Mouse (Mus musculus) lung, postnatal 36 days (tissue): ENCODE data around the gene Mcub.

ENCODE experiments used
- DNase-seq: peaks from one replicate; pipeline ENCODE4 v3.0.0; 2022; ENCODE audit warnings: mixed read lengths

Gene Mcub

DNA sequence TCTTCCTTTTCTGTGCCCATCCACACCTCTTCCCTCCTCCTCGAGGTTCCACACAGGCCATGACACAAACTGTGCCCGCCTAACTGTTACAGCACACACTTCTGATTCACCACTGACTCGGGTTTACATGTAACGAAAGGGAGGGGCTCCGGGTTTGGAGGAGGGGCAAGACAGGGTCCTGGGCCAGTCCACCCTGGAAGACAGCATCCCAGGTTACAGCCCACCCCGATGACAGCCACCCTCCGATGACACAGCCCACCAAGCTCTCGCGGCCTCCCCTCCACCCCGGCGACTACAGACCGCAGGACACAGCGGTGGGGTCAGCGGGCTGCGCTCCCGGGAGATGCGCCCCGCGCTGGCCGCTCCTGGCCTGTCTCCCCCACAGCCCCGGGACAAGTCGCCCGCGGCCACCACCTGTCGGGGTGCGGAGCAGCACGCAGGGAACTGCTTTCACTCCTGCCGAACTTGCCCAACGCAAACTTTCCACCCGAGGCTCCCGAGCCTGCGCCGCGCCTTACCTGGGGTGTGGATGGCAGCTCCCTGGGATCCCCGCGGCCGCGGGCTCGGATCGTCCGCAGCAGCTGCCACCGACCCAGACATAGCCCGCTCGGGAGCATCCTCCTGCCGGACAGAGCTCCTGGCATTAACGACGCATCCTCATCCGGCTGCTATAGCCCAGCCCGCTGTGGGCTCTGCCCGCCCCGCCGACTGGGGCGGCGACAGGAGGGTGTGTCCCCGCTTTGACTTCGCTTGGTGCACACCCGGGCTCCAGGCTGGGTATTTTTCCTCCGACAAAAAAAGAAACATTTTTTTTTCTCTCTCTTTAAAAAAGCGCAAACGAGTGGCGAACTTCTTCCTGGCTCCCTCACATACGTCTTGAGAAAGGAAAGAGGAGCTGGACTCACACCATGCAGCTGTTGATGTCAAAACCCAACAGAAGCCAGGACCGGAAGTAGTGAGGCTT, at the start of gene Mcub:
Mcub (minus strand) TSS at position 775 of the 964 bp plus-strand sequence.
- peak; percentile 66 for DNase-seq

DNA sequence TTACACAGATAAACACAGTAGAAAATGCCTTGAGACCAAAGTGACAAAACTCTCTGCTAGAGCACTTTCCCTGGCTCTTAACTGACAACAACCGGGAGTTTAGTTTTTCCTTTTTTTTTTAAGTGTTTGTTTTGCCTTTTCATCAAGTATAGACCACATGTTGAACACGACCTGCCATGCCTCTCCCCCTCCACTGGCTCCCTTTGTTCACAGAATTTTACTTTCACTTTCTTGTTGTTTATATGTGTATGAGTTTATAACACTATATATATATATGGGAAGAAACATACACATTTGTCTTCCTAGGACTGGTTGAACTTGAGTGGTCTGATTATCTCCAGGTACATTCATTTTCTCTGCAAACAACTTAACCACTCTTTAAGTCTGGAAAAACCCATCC, 42.9 kb upstream of the Mcub start:
- no peak for DNase-seq

DNA sequence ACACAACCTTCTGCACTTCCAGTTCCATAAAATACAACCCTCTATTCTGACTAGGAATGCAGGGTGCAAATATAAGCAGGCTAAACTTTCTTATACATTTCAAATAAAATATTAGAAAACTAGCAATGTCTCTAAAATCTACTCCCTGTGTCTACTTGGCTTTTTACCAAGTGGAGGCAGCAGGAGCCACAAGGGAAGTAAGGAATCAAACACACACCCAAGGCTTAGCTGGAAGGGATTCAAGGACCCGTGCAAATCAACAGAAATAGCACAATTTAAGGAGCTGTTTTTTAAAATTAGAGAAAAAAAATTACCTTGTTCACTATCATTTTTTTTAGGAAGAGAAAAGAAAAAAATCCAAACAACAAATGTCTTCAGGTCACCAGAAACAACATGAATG, 41.2 kb upstream of the Mcub start:
- DNase-seq, result no peak

DNA sequence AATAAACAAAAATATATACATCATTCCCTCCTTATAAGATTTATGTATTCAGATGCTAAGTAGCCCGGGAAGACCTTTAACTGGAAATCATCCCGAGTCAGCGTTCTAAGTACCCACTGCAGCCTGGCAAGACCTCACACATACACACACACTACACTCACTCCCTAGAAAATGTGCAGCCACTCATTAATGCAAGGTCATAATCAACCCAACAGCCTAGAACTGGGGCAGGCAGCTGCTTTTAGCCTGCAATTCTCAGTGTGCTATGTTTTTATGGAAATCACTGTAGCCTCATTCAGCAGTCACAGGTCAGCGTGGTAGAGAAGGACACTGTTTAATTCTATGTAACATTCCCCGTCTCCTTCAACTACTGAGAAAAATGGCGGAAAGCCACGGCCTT, 36.1 kb upstream of the Mcub start:
- DNase-seq, result no peak

DNA sequence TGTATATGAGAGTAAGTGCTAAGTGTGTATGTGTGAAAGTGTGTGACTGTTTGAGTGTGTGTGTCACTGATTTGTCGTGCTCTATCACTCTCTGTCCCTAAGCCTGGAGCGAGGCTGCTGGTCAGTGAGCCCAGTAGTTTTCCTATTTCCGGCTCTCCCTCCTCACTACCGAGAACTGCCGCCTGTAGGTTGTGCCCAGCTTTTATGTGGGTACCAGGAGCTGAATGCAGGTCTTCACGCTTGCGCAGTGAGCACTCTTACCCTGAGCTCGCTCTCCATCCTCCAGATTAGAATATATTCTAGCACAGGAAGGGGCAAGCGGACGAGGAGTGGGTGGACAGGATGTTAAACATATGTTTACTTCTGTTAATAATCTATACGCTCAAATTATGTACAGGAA, 30.9 kb upstream of the Mcub start:
- DNase-seq, result no peak

DNA sequence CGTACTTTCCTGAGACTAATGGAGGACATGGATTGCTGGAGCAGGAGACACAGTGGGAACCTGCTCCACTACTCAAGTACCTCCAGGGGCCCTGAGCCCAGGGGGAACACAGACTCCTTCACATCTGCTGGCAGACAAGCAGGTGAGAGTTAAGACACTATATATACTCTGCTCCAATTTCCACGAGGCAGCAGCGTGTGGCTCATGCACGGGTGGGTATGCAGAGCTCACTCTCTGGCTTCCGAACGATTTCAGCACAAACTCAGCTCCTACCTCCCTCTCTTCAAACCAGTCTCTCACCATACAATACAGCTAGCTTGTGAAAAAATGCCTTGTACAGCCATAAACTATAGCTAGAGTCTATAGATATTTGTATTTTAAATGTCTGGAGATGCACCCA, 28.5 kb upstream of the Mcub start:
- DNase-seq, result no peak

DNA sequence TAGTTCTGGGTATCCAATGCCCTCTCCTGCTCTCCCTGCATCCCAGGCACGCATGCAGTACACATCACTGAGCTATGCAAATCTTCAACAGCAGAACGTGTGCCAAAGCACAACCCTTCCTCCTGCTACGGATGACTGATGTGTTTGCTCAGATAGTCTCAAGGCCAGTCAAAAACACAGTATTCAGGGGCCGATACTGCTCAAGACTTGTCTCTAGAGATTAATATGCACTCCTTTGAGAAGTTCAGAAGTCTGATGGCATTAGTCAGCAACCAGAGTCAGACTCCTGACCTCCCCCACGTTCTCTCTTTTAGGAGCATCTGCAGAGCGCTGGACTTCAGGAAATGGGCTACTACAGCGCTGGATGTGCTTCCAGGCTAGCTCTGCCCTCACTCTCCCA, 28.0 kb upstream of the Mcub start:
- DNase-seq, result no peak

DNA sequence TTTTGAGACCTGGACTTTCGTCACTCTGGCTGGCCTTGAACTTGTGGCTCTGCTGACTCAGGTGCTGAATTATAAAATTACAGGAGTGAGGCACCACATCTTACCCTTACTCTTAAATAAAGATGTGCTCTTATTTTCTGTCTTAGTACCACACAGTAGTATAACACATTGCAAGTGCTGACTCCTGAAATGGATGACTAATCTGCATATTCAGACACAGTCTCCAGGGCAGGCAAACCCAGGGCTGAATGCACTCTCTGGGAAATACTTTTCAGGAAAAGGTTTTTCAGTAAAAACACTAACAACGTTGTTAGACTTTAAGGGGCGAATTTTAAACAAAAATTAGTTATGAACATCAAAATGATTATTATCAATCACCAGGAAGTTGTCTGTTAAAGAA, 27.3 kb upstream of the Mcub start:
- DNase-seq, result no peak

DNA sequence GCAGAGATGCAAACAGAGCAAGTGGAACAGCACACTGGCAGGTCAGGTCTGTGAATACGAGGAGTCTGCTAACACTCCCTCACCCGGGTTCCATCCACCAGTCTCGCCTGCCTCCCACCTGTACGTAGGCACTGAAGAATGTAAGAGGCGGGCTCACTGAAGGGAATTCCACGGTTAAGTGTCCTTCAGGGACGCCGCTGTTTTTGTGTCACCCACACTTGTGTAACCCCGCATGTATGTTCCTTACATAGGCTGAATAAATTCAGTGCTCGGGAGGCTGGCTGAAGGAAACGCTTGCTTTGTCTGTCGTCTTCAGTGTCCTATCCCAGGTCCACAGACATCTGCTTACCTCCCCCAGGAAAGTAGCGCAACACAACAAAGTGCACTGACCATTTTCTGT, 17.3 kb upstream of the Mcub start:
- DNase-seq, result no peak

DNA sequence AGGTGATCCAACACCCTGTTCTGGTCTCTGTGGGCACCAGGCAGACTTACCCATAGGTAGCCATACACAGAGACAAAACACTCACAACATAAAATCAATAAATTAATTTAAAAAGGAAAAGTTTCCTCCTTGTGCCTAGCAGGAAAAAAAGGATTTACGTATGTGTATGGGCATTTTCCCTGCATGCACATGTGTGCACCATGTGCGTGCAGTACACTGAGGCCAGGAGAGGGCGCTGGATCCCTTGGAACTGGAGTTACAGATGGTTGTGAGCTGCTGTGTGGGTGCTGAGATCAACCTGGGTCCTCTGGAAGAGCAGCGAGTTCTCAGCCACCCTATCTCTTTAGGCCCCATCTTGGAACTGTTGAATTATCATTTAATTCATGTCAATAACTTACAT, 15.3 kb upstream of the Mcub start:
- no peak for DNase-seq

DNA sequence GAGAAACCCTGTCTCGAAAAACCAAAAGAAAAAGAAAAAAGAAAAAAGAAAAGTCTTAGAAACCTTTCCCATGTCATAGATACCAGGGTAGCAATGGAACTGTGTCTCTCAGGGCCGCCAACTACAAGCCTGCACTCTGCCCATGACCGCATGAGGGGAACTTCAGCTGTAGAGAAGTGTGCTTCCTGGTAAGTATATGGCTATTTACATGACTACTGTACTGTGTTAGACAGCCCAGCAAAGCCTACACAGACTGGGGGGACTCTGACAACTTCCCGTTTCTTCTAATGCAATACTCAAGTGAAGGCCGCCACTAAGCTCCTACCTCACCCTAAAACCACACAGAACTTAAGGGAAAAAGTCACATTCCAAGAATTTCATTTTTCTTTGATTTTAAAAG, 14.8 kb upstream of the Mcub start:
- no peak for DNase-seq

DNA sequence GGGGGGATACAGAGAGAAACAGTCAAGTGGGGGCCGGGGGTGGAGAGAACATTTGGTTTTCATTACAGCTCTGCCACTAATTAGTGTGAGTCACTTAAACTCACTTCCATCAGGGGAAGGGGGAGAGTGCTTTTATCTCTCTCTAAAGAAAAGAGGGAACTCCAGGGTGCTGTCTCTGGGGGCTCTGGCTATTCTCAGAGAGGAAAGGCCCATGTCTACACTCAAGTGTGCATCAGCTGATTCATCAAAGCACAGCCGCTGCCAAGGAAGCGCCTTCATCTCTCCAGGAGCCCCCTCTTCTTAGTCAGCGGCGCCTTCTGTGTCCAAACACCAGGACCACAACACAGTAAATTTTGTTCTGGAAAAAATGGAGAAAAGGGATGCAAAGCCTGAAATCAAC, 12.3 kb upstream of the Mcub start:
- DNase-seq, result no peak

DNA sequence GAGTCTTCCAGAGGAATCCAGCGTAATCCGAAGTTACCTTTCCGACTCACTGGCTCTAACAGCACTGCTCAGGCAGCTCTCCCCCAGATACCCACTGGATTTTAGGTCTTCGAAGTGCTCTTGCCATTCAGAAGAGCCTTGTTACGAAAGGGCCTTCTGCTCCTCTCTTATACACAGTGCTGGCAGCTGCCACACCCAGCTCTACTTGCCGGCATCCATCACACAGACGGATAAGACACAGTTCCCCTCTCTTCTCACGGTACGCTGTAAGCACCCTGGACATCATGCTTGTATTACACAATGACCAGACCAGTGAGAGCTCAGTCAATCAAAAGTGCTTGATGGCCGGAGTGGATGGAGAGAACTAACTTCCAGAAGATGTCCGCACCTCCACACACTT, 11.8 kb upstream of the Mcub start:
- no peak for DNase-seq

DNA sequence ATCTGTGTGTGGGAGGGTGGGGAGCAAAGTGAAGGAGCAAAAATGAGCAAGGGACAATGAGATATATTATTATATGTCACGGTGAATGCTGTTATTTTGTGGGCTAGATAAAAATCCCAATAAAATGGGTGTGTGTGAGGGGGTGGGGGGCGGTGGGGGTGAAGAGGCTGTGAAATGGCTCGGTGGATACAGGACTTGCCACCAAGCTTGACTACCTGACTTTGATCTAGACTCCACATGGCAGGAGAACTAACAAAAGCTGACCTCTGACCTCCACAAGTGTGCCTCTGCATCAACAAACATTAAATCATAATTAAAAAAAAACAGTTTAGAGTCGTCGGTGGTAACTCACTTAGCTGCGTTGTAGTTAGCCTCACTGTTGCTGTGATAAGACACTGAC, 9.5 kb upstream of the Mcub start:
- DNase-seq, result no peak

DNA sequence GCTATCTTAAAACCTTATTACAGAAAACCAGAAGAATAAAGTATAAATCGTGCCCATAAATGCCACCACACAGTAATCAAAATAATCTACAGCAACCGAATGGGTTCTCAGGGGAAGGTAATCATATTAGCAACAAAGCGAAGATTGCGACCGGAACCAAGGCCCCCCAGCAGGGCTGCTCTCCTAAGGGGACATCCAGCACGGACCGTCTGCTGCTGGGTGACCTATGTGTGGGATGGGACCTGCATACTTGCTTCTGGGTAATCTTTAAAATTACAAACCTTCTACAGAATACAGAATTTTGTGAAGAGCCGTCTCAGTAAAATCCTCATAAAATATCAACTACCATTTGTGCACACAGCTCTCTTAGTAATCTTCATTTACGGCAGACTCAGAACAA, 8.7 kb upstream of the Mcub start:
- DNase-seq, result no peak

DNA sequence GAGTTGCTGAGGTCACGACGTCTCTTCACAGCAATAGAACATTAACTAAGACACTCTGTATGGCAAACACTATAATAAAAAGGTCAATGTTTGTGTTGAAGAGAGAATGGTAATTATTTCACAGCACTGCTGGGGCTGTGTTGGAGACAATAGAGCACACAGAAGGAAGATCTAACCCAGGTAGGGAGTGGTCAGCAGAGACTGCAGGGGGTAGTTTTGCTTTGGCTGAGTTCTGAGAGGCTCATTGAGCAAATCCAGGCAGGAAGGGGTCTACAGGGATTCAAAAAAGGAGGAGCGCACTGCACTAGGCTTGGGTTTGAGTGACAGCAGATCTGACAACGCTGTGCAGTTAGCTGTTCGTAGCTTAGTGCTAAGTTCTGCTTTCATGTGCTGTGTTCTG, 6.3 kb upstream of the Mcub start:
- DNase-seq, result no peak

DNA sequence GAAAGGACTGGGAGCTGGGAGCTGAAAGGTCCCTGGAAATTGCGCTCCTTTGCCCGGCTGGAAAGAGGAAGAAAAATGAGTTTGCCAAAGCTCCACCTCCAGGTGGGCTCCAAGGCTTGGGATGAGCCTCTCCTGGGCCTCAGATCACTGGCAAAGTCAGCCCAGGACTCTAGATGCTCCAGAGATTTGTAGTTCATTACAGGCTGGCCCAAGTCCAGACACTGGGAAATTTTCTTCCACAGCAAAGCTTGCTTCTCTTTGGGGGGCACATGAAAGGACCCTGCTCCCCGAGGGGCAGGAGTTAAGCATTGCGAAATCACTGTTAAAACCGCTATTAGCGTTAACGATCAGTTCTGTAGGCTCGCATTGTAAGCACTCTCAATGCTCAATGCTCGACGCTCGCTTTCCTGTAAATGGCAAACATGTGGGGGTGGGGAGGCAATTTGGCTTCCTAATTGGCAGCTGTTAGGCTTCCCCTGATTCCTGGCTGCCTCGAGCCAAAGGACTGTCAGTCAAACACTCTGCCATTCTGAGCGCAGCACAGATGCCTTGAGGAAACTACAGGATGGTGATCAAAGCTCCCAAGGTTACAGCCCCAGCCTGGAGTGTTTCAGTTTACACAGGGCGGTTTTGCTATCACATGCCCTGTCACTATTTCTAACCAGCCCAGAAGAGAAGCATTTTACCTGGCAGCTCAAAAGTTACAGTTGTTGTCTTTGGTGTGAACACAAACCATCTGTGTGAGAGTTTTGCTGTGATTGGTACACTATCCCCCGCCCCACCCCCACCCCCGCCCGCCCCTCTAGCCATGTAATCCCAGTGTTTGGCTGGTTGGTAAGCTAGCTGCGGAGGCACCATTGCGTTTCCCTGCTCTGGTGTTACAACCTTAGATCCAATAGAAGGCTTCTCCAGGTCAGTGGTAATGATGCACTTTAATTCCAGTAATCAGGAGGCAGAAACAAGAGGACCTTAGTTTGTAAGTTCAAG, 816 bp upstream of the Mcub start:
- DNase-seq, result peak; percentile 60

DNA sequence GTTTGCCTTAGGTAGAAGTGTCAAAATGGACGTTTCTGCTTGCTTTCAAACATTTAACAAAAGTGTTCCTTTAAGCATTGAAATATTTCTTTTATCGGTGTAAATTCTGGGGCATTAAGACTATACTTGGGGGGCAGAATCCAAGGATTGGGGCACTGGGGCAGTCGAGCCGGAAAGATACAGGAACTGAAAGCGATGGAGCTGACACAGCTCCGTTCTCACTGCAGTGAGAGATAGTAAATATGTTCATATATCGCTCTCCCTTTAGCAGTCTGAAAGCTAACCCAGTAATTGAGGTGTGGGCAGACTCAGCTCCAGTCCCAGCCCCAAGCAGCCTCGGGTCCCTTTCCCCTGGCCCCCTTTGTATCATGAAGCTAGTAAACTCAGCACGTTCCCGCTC, 975 bp downstream of the Mcub start:
- no peak for DNase-seq

DNA sequence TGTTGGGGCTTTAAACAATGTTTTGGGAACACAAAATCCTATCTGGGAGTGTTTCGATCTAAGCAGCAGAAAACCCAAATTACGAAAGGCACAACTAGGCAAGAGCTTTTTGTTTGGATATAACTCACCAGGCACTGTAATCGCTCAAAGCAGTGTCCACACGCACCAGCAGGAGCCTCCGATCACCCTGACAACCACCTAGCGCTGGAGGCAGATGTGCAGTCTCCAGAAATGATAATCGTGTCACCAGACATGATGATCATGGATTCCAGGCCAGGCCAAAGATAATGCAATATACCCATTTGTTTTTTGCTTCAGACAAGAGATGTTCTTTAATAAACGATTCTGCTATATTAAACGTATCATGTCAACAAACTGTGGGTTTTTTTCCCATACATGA, 2.1 kb downstream of the Mcub start:
- DNase-seq, result no peak

DNA sequence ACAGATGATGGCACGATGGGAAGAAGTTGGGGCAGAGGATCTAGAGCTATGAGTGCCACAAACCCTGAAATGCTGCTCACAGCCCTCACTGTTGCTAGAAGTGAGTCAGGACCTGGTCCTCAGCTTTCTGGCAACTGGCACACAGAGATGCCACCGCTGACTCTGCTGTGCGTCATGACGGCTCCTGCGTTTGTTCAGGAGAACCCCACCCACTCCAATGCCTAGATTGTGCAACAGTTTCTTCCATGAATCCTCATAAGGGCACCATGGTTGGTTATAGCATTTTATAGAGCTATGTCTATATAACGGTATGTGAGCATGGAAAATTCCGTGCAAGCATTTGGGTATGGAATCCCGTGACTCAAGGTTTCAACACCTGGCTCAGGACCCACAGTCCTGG, 5.3 kb downstream of the Mcub start:
- DNase-seq, result no peak

DNA sequence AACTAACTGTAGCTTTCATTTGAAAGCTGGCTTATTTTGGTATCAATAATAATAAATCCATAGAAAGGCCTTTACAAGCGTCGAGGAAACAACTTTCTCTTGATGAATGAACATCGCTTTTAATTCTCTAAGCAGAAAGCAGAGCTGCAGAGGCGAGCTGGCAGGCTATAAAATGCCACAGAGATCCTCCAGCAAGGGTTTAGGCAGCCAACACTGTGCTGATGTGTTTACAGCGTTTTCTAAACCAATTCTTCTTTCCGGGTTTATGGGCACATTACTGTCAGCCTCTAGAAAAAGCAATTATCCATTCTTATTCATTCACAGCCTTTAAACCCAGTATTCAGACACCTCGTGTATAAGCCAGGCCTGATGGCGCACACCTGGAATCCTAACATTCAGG, 7.5 kb downstream of the Mcub start:
- DNase-seq, result no peak

DNA sequence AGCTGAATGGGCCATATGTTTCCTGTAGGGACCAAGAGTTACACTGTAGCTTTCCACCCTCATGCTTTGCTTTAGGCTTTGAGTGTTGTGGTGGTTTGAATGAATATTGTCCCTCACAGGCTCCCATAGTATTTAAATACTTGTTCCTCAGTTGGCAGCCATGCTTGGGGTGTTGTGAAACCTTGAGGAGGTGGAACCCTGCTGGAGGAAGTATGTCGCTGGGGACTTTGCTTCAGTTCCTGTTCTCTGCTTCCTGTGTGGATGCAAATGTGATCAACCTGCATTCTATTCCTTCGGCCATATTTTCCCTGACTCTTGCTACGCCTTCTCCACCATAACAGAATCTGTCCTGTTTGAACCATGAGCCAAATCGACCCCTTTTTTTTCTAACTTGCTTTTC, 16.7 kb downstream of the Mcub start:
- DNase-seq, result no peak

DNA sequence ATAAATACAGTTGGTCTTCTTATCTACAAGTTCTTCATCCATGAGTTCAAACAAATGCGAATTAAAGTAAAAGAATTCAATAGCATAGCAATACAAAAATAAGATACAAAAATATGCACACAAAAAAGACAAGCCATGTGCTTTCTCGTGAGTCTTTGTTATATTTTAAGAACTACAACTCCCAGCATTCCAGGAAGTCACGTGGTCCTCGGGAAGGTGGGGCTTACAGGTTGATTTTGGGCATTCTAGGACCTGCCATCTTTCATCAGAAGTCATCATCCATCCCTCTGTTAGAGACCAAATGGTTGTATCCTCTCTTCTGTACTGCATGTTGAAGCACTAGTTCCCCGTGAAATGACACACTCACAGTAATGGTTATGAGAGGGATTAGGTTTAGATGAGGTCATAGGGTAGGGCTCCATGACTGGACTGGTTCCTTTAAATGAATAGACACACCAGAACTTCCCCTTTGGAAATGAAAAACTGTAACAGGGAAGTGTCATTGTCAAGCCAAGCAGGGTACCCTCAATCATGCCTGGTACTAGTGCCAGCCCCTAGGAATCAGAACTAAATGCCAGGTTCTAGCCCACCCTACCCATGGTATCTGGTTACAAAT, 20.7 kb downstream of the Mcub start:
- DNase-seq, result peak; percentile 19
